In the genomic region with DNA sequence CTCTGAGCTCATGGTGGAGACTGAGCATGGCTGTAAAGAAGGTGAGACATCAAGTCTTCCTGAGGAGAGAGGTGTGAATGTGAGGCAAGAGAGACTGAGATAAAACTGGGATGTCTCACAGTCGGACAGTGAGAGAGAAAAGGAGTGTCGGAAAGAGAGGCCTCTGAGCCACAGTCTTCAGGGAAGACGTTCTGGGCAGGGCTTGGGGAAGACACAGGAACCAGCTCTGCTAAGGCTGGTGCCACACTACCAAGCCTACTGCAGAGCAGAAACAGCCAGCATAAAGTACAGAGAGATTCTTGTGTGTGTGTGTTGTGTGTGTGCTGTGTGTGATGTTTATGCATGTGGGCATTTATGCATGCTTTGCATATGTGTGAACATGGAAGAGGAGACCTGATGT, we compare ENCODE assay signal across 22 mouse cellular contexts.
A peak's percentile ranks its signal among the peaks of the same experiment; 100 is the strongest.
DNase-seq lines count a peak whose midpoint lies in the region; ATAC-seq lines count a peak whose summit lies in the region.
"Had no signal": no experiment of that assay in that cellular context is flagged by ENCODE, and none has a peak within 500 bp of the region (broad histone marks: within the 10 kb centered on the region; RNA-seq: fewer than 3 reads in every experiment).

No protein-coding gene starts in this region.

- H3K36me3 ChIP-seq in heart, embryonic 10.5 days, result no peaks in the 10 kb centered on the region
- H3K36me3 ChIP-seq: G1E had no signal

- H3K27me3 ChIP-seq in heart, embryonic 10.5 days (ENCODE audit: insufficient read depth, poor library complexity, severe bottlenecking), result no peaks in the 10 kb centered on the region
- H3K27me3 ChIP-seq: CH12.LX had no signal

- H3K27ac ChIP-seq in heart, embryonic 10.5 days, result no peak overlapping the region

- ATAC-seq in frontal cortex, adult (ENCODE audit: low TSS enrichment), result peak; percentile 64; the same call in 1 of the 2 replicates
- ATAC-seq: activated CD4-positive, CD25-positive, alpha-beta regulatory T cell, adult 4 months; CD4-positive, CD25-positive, alpha-beta regulatory T cell, adult 4 months; Patski had no signal

- no peaks in the 10 kb centered on the region for H3K9me3 ChIP-seq in heart, embryonic 10.5 days
- H3K9me3 ChIP-seq: G1E had no signal

- no peak overlapping the region for H3K4me3 ChIP-seq in heart, embryonic 10.5 days

- DNase-seq in frontal cortex, postnatal 25 days (ENCODE audit: low spot score in 2 of 2), result no peak
- DNase-seq in heart, adult 11 months, result peak; percentile 53
- DNase-seq in heart, embryonic 10.5 days (ENCODE audit: low spot score), result no peak
- peak; percentile 20 for DNase-seq in brain, adult 2 months (ENCODE audit: low read depth, low spot score)
- DNase-seq in kidney, adult 9 months, result no peak
- DNase-seq: adrenal gland, adult 2 months; adrenal gland, adult 8-10 months; adrenal gland, postnatal 10 days; adrenal gland, postnatal 14 days; adrenal gland, postnatal 25 days; adrenal gland, postnatal 36 days; B cell, adult 2 months; cerebellum, adult 11 months; cerebellum, adult 11-12 months; cerebellum, adult 18-20 months; cerebellum, adult 2 months had no signal

- 58% methylated on average over 3 of the region's 3 CpGs for WGBS in heart, embryonic 10.5 days

- no peaks in the 10 kb centered on the region for H3K4me1 ChIP-seq in heart, embryonic 10.5 days

Comparison
In these comparisons a context has a peak if more than half of its experiments do, and no peak if none do; other contexts are left out.
1. DNase-seq: peak in heart, adult 11 months (single experiment) and brain, adult 2 months (single experiment); none in frontal cortex, postnatal 25 days (0 of 2), heart, embryonic 10.5 days (single experiment) and kidney, adult 9 months (single experiment).